ENCODE assay signal across 24 mouse cellular contexts in genomic region chr5:23497920-23498319, GRCm38 (mm10).
DNase-seq lines count a peak whose midpoint lies in the region; ATAC-seq lines count a peak whose summit lies in the region.
"Had no signal": no experiment of that assay in that cellular context is flagged by ENCODE, and none has a peak within 500 bp of the region (broad histone marks: within the 10 kb centered on the region; RNA-seq: fewer than 3 reads in every experiment).

No protein-coding gene starts in this region.

- DNase-seq in heart, embryonic 10.5 days (ENCODE audit: low spot score), result peak; percentile 72
- DNase-seq in heart, postnatal 10 days, result no peak
- DNase-seq in midbrain, embryonic 14.5 days, result no peak
- peak; percentile 25 for DNase-seq in ZHBTc4 (ENCODE audit: low read depth, low spot score)
- DNase-seq in lung, postnatal 14 days, result no peak
- DNase-seq: adrenal gland, postnatal 10 days; adrenal gland, postnatal 36 days; cerebellum, adult 11-12 months; cerebellum, adult 8-10 months; cerebellum, postnatal 10 days; gastrocnemius, postnatal 25 days; heart, adult 2 months; heart, postnatal 36 days; kidney, adult 11 months had no signal

- H3K36me3 ChIP-seq in heart, embryonic 10.5 days, result peaks cover 94% of the 10 kb centered on the region
- H3K36me3 ChIP-seq in midbrain, embryonic 14.5 days (ENCODE audit: control insufficient read depth, insufficient read depth, low read length), result peaks cover 88% of the 10 kb centered on the region
- H3K36me3 ChIP-seq in midbrain, embryonic 13.5 days, result peaks cover 81% of the 10 kb centered on the region

- H3K9me3 ChIP-seq in heart, embryonic 10.5 days, result no peaks in the 10 kb centered on the region
- no peaks in the 10 kb centered on the region for H3K9me3 ChIP-seq in midbrain, embryonic 14.5 days (ENCODE audit: control insufficient read depth, low read length)
- H3K9me3 ChIP-seq in midbrain, embryonic 13.5 days, result no peaks in the 10 kb centered on the region
- H3K9me3 ChIP-seq: forebrain, embryonic 10.5 days; forebrain, embryonic 13.5 days; hindbrain, embryonic 12.5 days; intestine, embryonic 15.5 days had no signal

- no peak overlapping the region for H3K4me3 ChIP-seq in heart, embryonic 10.5 days
- no peak overlapping the region for H3K4me3 ChIP-seq in midbrain, embryonic 14.5 days (replicated peaks; ENCODE audit: low read depth, low read length)
- H3K4me3 ChIP-seq in midbrain, embryonic 13.5 days (replicated peaks), result no peak overlapping the region
- no peak overlapping the region for H3K4me3 ChIP-seq in brown adipose tissue, adult 24 weeks (ENCODE audit: insufficient read depth, low read depth, low read length)
- H3K4me3 ChIP-seq: forebrain, embryonic 10.5 days; forebrain, embryonic 13.5 days; heart, adult 2 months; hindbrain, embryonic 12.5 days; intestine, embryonic 15.5 days had no signal

- H3K27ac ChIP-seq in heart, embryonic 10.5 days, result no peak overlapping the region
- H3K27ac ChIP-seq in midbrain, embryonic 14.5 days (replicated peaks; ENCODE audit: low read depth, low read length), result 0 out of 2 replicates have a peak overlapping the region, but pooled peaks have one; percentile 13
- no peak overlapping the region for H3K27ac ChIP-seq in midbrain, embryonic 13.5 days
- H3K27ac ChIP-seq in brown adipose tissue, adult 24 weeks (replicated peaks; ENCODE audit: low read depth, low read length), result 0 out of 2 replicates have a peak overlapping the region, but pooled peaks have one; percentile 1
- H3K27ac ChIP-seq: forebrain, embryonic 10.5 days; forebrain, embryonic 13.5 days; heart, adult 2 months; hindbrain, embryonic 12.5 days; intestine, embryonic 15.5 days had no signal

- no peak overlapping the region for H3K4me2 ChIP-seq in midbrain, embryonic 14.5 days (ENCODE audit: low read length)
- no peak overlapping the region for H3K4me2 ChIP-seq in midbrain, embryonic 13.5 days (replicated peaks)
- H3K4me2 ChIP-seq: forebrain, embryonic 13.5 days; heart, embryonic 11.5 days; hindbrain, embryonic 12.5 days; intestine, embryonic 15.5 days had no signal

- H3K4me1 ChIP-seq in heart, embryonic 10.5 days, result peaks cover 4% of the 10 kb centered on the region
- no peaks in the 10 kb centered on the region for H3K4me1 ChIP-seq in midbrain, embryonic 14.5 days (ENCODE audit: control insufficient read depth, insufficient read depth, low read length)
- H3K4me1 ChIP-seq in midbrain, embryonic 13.5 days (replicated peaks), result no peaks in the 10 kb centered on the region
- H3K4me1 ChIP-seq in brown adipose tissue, adult 24 weeks (ENCODE audit: control insufficient read depth, insufficient read depth, insufficient read length, low read length), result no peaks in the 10 kb centered on the region
- H3K4me1 ChIP-seq: forebrain, embryonic 10.5 days; forebrain, embryonic 13.5 days; hindbrain, embryonic 12.5 days; intestine, embryonic 15.5 days had no signal

- H3K9ac ChIP-seq in midbrain, embryonic 14.5 days (replicated peaks; ENCODE audit: low read length), result no peak overlapping the region
- no peak overlapping the region for H3K9ac ChIP-seq in midbrain, embryonic 13.5 days (replicated peaks)
- H3K9ac ChIP-seq: forebrain, embryonic 13.5 days; hindbrain, embryonic 12.5 days; intestine, embryonic 15.5 days had no signal

- H3K27me3 ChIP-seq in heart, embryonic 10.5 days (ENCODE audit: insufficient read depth, poor library complexity, severe bottlenecking), result no peaks in the 10 kb centered on the region
- H3K27me3 ChIP-seq in midbrain, embryonic 14.5 days (ENCODE audit: control insufficient read depth, insufficient read depth, low read length), result no peaks in the 10 kb centered on the region
- no peaks in the 10 kb centered on the region for H3K27me3 ChIP-seq in midbrain, embryonic 13.5 days
- H3K27me3 ChIP-seq: forebrain, embryonic 13.5 days; hindbrain, embryonic 12.5 days; intestine, embryonic 15.5 days had no signal

- WGBS in heart, embryonic 10.5 days, result 93% methylated on average over 10 of the region's 10 CpGs
- WGBS in midbrain, embryonic 14.5 days, result 88% methylated on average over 10 of the region's 10 CpGs
- 88% methylated on average over 10 of the region's 10 CpGs for WGBS in midbrain, embryonic 13.5 days

- ATAC-seq in midbrain, embryonic 14.5 days (ENCODE audit: low FRiP score, low TSS enrichment), result no peak
- no peak for ATAC-seq in midbrain, embryonic 13.5 days
- ATAC-seq: CD4-positive, CD25-positive, alpha-beta regulatory T cell, adult 4 months; forebrain, embryonic 13.5 days; forebrain, embryonic 16.5 days; hindbrain, embryonic 16.5 days; intestine, embryonic 15.5 days had no signal

- intact Hi-C loops in heart, postnatal 10 days (cut with DNase I), result no loop called here

Comparison
In these comparisons a context has a peak if more than half of its experiments do, and no peak if none do; other contexts are left out.
1. DNase-seq: peak in heart, embryonic 10.5 days (single experiment) and ZHBTc4 (single experiment); none in heart, postnatal 10 days (0 of 2), midbrain, embryonic 14.5 days (single experiment) and lung, postnatal 14 days (single experiment).
2. H3K27ac ChIP-seq: peak in midbrain, embryonic 14.5 days (single experiment) and brown adipose tissue, adult 24 weeks (single experiment); none in heart, embryonic 10.5 days (single experiment) and midbrain, embryonic 13.5 days (single experiment).